Mouse (Mus musculus) spleen, postnatal 10 days (tissue): ENCODE measurements around the gene Fam20a.

ENCODE experiments used
- DNase-seq, 2 experiments: peaks; one replicate each; pipeline ENCODE4 v3.0.0; 2021 to 2022; ENCODE audit warnings: low spot score in 2 of 2

Fam20a gene

GRCm38 (mm10) chr11:109716981-109717380, 5.1 kb downstream of the Fam20a start:
- no peak for DNase-seq

DNA sequence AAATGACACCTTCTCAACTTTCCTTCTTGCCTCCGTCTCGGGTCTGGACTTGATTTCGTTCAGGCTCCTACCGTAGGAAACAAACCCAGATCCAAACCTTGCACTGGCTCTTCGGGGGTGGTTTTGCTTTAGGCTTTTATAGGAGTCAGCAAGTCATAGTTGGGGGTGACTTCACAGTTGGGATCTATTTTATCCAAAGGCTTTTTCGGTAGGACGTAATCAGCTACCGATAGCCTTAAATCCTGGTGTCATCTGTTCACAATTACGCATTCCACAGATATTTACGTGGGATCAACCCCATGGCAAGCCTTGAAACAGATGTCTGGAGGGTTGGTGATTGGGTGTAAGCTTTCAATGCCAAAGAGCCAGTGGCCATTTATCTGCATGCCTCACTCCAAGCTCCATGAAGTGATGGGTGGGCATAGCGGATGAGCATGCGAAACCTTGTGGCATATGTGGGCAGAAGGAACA, 6.7 kb downstream of the Fam20a start:
- DNase-seq = no peak

DNA sequence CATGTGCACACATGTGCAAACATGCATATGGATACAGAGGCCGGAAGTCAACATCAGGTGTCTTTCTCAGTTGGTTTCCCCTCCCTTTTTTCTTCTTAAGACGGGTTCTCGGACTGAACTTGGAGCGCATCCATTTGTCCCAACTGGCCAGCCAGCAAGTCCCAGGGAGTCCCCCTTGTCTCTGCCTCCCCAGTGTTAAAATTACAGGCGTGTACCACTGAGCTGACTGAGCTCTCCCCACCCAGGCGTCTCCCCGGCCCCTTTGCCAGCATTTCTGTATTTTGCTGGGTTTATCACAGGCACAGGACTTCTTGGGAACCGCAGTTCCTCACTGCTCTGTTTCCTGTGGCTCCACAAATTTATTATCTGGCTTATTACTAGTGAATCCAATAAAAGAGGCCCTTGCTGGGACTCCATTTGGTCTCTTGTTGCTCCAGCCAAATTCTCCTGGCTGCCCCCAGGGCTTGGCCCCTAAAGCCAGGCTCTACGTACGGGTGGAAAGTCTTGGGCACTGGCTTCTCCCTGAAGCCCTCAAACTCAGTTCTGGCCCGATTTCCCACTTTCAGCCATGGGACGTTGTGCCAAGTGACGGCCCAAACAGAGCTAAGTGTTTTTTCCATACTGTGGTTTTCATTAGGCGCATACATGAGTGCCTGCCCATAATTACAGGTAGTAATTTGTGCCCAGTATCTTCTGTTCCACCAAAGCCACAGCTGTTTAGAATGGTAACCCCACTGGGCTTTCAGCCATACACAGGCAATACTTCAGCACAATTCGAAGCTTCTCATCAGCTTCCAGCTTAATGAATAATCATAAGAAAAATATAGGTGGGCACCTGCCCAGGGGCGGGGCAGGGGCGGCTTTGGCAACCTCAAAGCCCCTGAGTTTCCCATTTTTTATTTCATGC, 7.5 kb downstream of the Fam20a start:
- DNase-seq = no peak

GRCm38 (mm10) chr11:109709501-109709900, 12.6 kb downstream of the Fam20a start:
- no peak for DNase-seq

- DNase-seq = no peak
Observed at GRCm38 (mm10) chr11:109708786-109709185, 13.3 kb downstream of the Fam20a start.

DNA sequence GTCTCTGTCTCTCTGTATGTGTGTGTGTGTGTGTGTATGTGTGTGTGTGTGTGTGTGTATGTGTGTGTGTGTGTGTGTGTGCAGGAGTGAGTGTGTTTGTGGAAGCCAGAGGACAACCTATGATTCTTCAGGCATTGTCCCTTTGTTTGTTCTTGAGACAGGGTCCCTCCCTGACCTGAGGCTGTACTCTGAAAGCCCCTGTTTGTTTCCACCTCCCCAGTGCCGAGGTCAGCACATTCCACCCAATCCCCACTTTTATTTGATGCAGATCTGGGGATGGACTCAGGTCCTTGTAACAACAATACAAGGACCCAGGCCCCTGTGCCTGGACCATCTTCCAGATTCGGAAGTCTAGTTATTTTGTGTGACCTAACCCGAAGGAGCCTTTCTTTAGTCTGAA, 14.6 kb downstream of the Fam20a start:
- DNase-seq = no peak

DNA sequence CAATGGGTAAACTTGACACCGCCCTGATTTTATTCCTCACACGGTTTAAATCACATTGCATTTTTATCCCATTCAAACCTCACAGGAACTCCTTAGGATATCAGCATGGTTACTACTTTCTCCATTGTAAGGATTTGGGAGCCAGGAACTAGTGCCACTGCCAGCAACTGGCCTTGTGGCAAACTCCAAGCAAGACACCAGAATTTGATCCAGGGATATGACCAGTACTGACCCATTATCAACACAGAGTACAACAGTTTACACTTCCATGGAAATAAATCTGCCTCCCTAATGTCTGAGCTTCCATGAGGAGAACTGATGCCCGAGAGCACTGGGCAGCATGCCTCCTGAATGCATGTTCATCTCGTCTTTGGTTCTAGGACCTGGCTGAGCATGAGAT, 15.5 kb downstream of the Fam20a start:
- no peak for DNase-seq

DNA sequence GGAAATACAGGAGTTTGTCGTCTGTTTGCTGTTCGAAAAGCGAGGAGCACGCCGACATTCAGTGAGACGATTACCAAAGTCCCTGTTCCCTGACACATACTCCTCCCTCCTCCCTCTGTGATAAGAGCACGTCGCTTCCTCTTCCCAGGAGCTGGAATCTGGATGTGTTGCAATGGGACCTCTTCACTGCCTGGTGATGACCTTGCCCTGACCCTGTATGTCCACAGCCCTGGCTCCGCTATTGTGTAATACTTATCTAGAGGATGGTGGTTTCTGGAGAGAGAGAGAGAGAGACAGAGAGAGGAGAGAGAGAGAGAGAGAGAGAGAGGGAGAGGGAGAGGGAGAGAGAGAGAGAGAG, 16.0 kb downstream of the Fam20a start:
- no peak for DNase-seq

DNA sequence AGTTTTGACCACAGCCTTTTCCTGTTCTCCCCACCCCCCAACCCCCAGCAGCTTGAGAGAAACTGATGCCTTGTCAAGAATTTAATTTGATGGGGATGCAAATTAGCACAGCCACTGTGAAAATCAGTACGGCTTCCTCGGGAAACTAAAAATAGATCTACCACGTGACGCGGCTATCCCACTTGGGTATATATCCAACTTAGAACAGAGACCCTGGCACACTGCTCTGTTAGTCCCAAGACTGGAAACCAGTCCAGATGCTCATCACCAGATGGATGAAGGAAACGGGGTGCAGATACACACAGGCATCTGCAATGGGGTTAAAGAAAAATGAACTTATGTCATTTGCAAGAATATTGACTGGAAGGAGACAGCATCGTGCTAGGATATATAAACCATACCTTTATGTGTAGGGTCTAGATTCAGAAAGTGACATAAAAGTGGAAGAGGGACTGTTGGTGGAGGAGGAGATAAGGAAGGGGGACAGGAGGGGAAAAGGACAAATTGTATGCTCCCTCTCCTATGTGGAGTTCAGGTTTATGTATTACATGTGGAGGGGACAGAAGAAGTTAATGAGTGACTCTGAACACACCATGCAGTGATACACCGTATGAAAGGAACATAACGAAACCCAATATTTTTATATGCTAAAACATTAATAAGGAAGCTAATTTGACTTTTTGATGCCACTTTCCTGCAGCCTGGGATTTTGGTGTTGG, 16.6 kb downstream of the Fam20a start:
- DNase-seq = no peak

- no peak for DNase-seq
Observed at GRCm38 (mm10) chr11:109704311-109705205, 17.5 kb downstream of the Fam20a start.

GRCm38 (mm10) chr11:109703845-109704244, 18.2 kb downstream of the Fam20a start:
- no peak for DNase-seq

- no peak for DNase-seq
Observed at GRCm38 (mm10) chr11:109702031-109702815, 19.9 kb downstream of the Fam20a start.

DNA sequence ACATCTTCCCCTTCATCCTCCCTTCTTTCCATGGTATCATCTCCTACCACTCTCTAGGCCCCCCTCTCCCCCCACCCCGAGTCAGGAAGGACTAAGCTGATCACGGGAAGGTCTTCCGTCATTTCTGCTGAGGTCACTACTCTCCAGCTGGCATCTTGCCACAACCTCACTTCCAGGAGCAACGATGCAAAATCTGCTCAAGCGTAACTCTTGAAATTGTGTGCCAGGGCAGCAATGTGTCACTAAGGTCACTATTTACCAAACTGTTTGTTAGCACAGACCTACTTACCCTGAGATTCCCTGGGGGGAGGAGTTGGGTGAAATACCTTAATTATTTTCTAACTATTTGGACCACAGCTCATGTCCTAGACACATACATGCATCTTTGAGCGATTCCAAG, 21.3 kb downstream of the Fam20a start:
- no peak for DNase-seq

GRCm38 (mm10) chr11:109699784-109700183, 22.3 kb downstream of the Fam20a start:
- DNase-seq = no peak

- DNase-seq = no peak
Observed at GRCm38 (mm10) chr11:109698740-109699139, 23.3 kb downstream of the Fam20a start.

DNA sequence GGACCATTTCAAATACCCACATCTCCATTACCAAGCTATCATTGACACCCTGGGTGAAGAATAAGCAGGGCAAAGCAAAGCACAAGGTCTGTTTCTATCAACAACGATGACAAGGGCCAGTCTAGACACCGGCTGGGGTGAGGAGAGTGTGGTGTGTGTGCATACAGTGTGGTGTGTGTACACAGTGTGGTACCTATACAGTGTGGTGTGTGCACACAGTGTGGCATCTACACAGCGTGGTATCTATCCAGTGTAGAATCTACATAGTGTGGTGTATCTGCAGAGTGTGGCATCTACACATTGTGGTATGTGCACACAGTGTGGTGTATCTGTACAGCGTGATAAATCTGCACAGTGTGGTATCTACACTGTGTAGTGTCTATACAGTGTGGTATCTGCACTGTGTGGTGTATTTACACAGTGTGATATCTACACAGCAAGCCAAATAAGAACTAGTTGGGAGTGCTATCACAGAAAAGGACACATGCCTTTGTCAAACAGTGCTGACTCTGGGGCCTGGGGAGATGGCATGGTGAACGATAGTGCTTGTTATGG, 24.9 kb downstream of the Fam20a start:
- DNase-seq = no peak

DNA sequence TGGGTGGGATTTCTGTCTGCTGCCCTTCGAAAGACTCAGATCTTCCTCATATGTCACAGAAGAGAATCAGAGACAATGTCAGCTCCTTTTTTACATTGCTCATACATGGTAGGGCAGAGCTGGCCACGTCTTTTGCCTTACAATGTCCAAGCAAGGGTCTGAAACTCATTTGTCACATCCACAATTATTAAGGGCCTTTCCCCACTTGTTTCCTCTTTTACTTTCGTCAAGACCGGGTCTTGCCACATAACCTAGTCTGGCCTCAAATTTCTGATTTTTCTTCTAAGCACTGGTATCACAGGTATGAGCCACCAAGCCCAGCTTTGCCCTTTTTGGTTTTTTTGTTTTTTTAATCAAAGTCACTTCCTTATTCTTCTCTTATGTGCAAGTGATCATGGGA, 25.6 kb downstream of the Fam20a start:
- DNase-seq = no peak

GRCm38 (mm10) chr11:109692737-109693136, 29.3 kb downstream of the Fam20a start:
- DNase-seq = no peak

GRCm38 (mm10) chr11:109689539-109689938, 32.5 kb downstream of the Fam20a start:
- DNase-seq = no peak

- DNase-seq = no peak
Observed at GRCm38 (mm10) chr11:109682221-109682620, 39.9 kb downstream of the Fam20a start.

- no peak for DNase-seq
Observed at GRCm38 (mm10) chr11:109681556-109681955, 40.5 kb downstream of the Fam20a start.
